Comparison of ENCODE assay signal across 9 mouse cellular contexts in genomic region chr8:123252925-123253324, GRCm38 (mm10). TPM values are rescaled to one million over a fixed set of nuclear protein-coding genes. Genes with fewer than 3 reads are reported as not detected.
A peak's percentile ranks its signal among the peaks of the same experiment; 100 is the strongest.
DNase-seq lines count a peak whose midpoint lies in the region; ATAC-seq lines count a peak whose summit lies in the region.
"Had no signal": no experiment of that assay in that cellular context is flagged by ENCODE, and none has a peak within 500 bp of the region (broad histone marks: within the 10 kb centered on the region; RNA-seq: fewer than 3 reads in every experiment).

No protein-coding gene starts in this region.

- WGBS in liver, embryonic 11.5 days, result 59% methylated on average over 4 of the region's 4 CpGs
- 43% methylated on average over 4 of the region's 4 CpGs for WGBS in embryonic facial prominence, embryonic 13.5 days
- whole genome bisulfite sequencing in limb, embryonic 10.5 days, result 52% methylated on average over 4 of the region's 4 CpGs
- WGBS in neural tube, embryonic 14.5 days, result 72% methylated on average over 4 of the region's 4 CpGs

- H3K9ac ChIP-seq in liver, embryonic 11.5 days (ENCODE audit: low read depth, low read length), result peak overlapping the region; percentile 94; the same call in 1 of the 2 replicates
- H3K9ac ChIP-seq in embryonic facial prominence, embryonic 13.5 days, result peak overlapping the region; percentile 91
- H3K9ac ChIP-seq in neural tube, embryonic 14.5 days (replicated peaks; ENCODE audit: low read depth, low read length), result peak overlapping the region; percentile 97; the same call in 1 of the 2 replicates

- no peak for DNase-seq in liver, embryonic 11.5 days (ENCODE audit: low spot score)
- DNase-seq in liver, result no peak
- no peak for DNase-seq in limb, embryonic 10.5 days (ENCODE audit: low spot score)
- no peak for DNase-seq in layer of hippocampus, adult 11-12 months (ENCODE audit: low spot score)
- DNase-seq in ovary, postnatal 36 days (ENCODE audit: low spot score), result no peak
- DNase-seq in adrenal gland, adult (ENCODE audit: inconsistent age in 2 of 2, low spot score in 1 of 2), result no peak
- DNase-seq: kidney, postnatal 4 days had no signal

- no peak for ATAC-seq in liver, embryonic 11.5 days (replicated peaks; ENCODE audit: low FRiP score)
- no peak for ATAC-seq in embryonic facial prominence, embryonic 13.5 days (ENCODE audit: insufficient number of reproducible peaks, insufficient read depth, low FRiP score, low TSS enrichment, low read depth)
- ATAC-seq in neural tube, embryonic 14.5 days (ENCODE audit: low read depth), result no peak

- H3K36me3 ChIP-seq in liver, embryonic 11.5 days (ENCODE audit: control insufficient read depth, insufficient read depth, low read length), result peaks cover 21% of the 10 kb centered on the region
- H3K36me3 ChIP-seq in embryonic facial prominence, embryonic 13.5 days, result peaks cover 65% of the 10 kb centered on the region
- peaks cover 65% of the 10 kb centered on the region for H3K36me3 ChIP-seq in limb, embryonic 10.5 days
- H3K36me3 ChIP-seq in neural tube, embryonic 14.5 days (ENCODE audit: control insufficient read depth, insufficient read depth, low read length), result peaks cover 45% of the 10 kb centered on the region

- H3K4me1 ChIP-seq in liver, embryonic 11.5 days (replicated peaks; ENCODE audit: control insufficient read depth, insufficient read depth, low read length), result peaks cover 19% of the 10 kb centered on the region
- H3K4me1 ChIP-seq in embryonic facial prominence, embryonic 13.5 days, result peaks cover 22% of the 10 kb centered on the region
- peaks cover 34% of the 10 kb centered on the region for H3K4me1 ChIP-seq in limb, embryonic 10.5 days
- H3K4me1 ChIP-seq in neural tube, embryonic 14.5 days (ENCODE audit: control insufficient read depth, insufficient read depth, low read length), result peaks cover 20% of the 10 kb centered on the region

- H3K9me3 ChIP-seq in liver, embryonic 11.5 days (ENCODE audit: control insufficient read depth, low read length), result no peaks in the 10 kb centered on the region
- H3K9me3 ChIP-seq in embryonic facial prominence, embryonic 13.5 days, result no peaks in the 10 kb centered on the region
- no peaks in the 10 kb centered on the region for H3K9me3 ChIP-seq in limb, embryonic 10.5 days (replicated peaks)
- H3K9me3 ChIP-seq in neural tube, embryonic 14.5 days (ENCODE audit: control insufficient read depth, low read length), result no peaks in the 10 kb centered on the region

- H3K4me3 ChIP-seq in liver, embryonic 11.5 days (ENCODE audit: low read depth, low read length), result peak overlapping the region; percentile 99
- peak overlapping the region; percentile 99 for H3K4me3 ChIP-seq in embryonic facial prominence, embryonic 13.5 days
- H3K4me3 ChIP-seq in limb, embryonic 10.5 days, result peak overlapping the region; percentile 86
- H3K4me3 ChIP-seq in neural tube, embryonic 14.5 days (ENCODE audit: low read depth, low read length), result peak overlapping the region; percentile 98

- H3K4me2 ChIP-seq in liver, embryonic 11.5 days, result peak overlapping the region; percentile 94
- peak overlapping the region; percentile 80 for H3K4me2 ChIP-seq in embryonic facial prominence, embryonic 13.5 days
- H3K4me2 ChIP-seq in neural tube, embryonic 14.5 days (ENCODE audit: low read depth, low read length), result peak overlapping the region; percentile 93

- H3K27ac ChIP-seq in liver, embryonic 11.5 days (ENCODE audit: low read depth, low read length), result no peak overlapping the region
- 0 out of 2 replicates have a peak overlapping the region, but pooled peaks have one; percentile 80 for H3K27ac ChIP-seq in embryonic facial prominence, embryonic 13.5 days
- peak overlapping the region; percentile 92; the same call in 1 of the 2 replicates for H3K27ac ChIP-seq in limb, embryonic 10.5 days
- H3K27ac ChIP-seq in neural tube, embryonic 14.5 days (ENCODE audit: low read depth, low read length), result peak overlapping the region; percentile 91; the same call in 1 of the 2 replicates

- no peaks in the 10 kb centered on the region for H3K27me3 ChIP-seq in liver, embryonic 11.5 days (replicated peaks; ENCODE audit: control insufficient read depth, insufficient read depth, low read length)
- no peaks in the 10 kb centered on the region for H3K27me3 ChIP-seq in embryonic facial prominence, embryonic 13.5 days
- no peaks in the 10 kb centered on the region for H3K27me3 ChIP-seq in limb, embryonic 10.5 days (ENCODE audit: low read depth, poor library complexity, severe bottlenecking)
- H3K27me3 ChIP-seq in neural tube, embryonic 14.5 days (ENCODE audit: control insufficient read depth, insufficient read depth, low read length), result no peaks in the 10 kb centered on the region

RNA-seq across cellular contexts. Expression of gene Zfp276, which starts 1.1 kb away (rescaled TPM):
- 16.0 and 18.8 TPM in 2 replicates for polyA plus RNA-seq in liver, embryonic 11.5 days (2014; fragmentation: Nextera tagmentation; extraction: Ambion mirVana)
- polyA plus RNA-seq in embryonic facial prominence, embryonic 13.5 days (2015; fragmentation: Nextera tagmentation; extraction: Ambion mirVana), result 27.0 and 29.3 TPM in 2 replicates
- 23.9 and 27.9 TPM in 2 replicates for polyA plus RNA-seq in limb, embryonic 10.5 days (2016; fragmentation: Nextera tagmentation; extraction: Ambion mirVana)
- 17.1 and 18.6 TPM in 2 replicates for polyA plus RNA-seq in neural tube, embryonic 14.5 days (2014; fragmentation: Nextera tagmentation; extraction: Ambion mirVana)

RNA-seq across cellular contexts. Expression of gene Vps9d1, which starts 1.2 kb away (rescaled TPM):
- polyA plus RNA-seq in liver, embryonic 11.5 days (2014; fragmentation: Nextera tagmentation; extraction: Ambion mirVana), result 9.2 and 10.7 TPM in 2 replicates
- polyA plus RNA-seq in embryonic facial prominence, embryonic 13.5 days (2015; fragmentation: Nextera tagmentation; extraction: Ambion mirVana), result 32.6 and 33.3 TPM in 2 replicates
- 19.0 and 26.7 TPM in 2 replicates for polyA plus RNA-seq in limb, embryonic 10.5 days (2016; fragmentation: Nextera tagmentation; extraction: Ambion mirVana)
- 63.7 and 65.8 TPM in 2 replicates for polyA plus RNA-seq in neural tube, embryonic 14.5 days (2014; fragmentation: Nextera tagmentation; extraction: Ambion mirVana)

RNA-seq across cellular contexts. Expression of gene Spata2l, which starts 16.9 kb away (rescaled TPM):
- polyA plus RNA-seq in liver, embryonic 11.5 days (2014; fragmentation: Nextera tagmentation; extraction: Ambion mirVana), result 2.0 and 2.2 TPM in 2 replicates
- 4.6 and 5.1 TPM in 2 replicates for polyA plus RNA-seq in embryonic facial prominence, embryonic 13.5 days (2015; fragmentation: Nextera tagmentation; extraction: Ambion mirVana)
- polyA plus RNA-seq in limb, embryonic 10.5 days (2016; fragmentation: Nextera tagmentation; extraction: Ambion mirVana), result 0.75 and 1.6 TPM in 2 replicates
- 7.0 and 7.3 TPM in 2 replicates for polyA plus RNA-seq in neural tube, embryonic 14.5 days (2014; fragmentation: Nextera tagmentation; extraction: Ambion mirVana)

RNA-seq across cellular contexts. Expression of gene Cdk10, which starts 28.3 kb away (rescaled TPM):
- 22.8 and 25.0 TPM in 2 replicates for polyA plus RNA-seq in liver, embryonic 11.5 days (2014; fragmentation: Nextera tagmentation; extraction: Ambion mirVana)
- 39.5 and 44.3 TPM in 2 replicates for polyA plus RNA-seq in embryonic facial prominence, embryonic 13.5 days (2015; fragmentation: Nextera tagmentation; extraction: Ambion mirVana)
- 33.6 and 34.7 TPM in 2 replicates for polyA plus RNA-seq in limb, embryonic 10.5 days (2016; fragmentation: Nextera tagmentation; extraction: Ambion mirVana)
- 43.6 and 45.2 TPM in 2 replicates for polyA plus RNA-seq in neural tube, embryonic 14.5 days (2014; fragmentation: Nextera tagmentation; extraction: Ambion mirVana)

RNA-seq across cellular contexts. Expression of gene Spata33, which starts 40.3 kb away (rescaled TPM):
- polyA plus RNA-seq in liver, embryonic 11.5 days (2014; fragmentation: Nextera tagmentation; extraction: Ambion mirVana), result 1.4 and 1.7 TPM in 2 replicates
- 5.8 and 5.9 TPM in 2 replicates for polyA plus RNA-seq in embryonic facial prominence, embryonic 13.5 days (2015; fragmentation: Nextera tagmentation; extraction: Ambion mirVana)
- 3.1 and 6.2 TPM in 2 replicates for polyA plus RNA-seq in limb, embryonic 10.5 days (2016; fragmentation: Nextera tagmentation; extraction: Ambion mirVana)
- 6.0 and 6.5 TPM in 2 replicates for polyA plus RNA-seq in neural tube, embryonic 14.5 days (2014; fragmentation: Nextera tagmentation; extraction: Ambion mirVana)
